Mouse (Mus musculus) forebrain, embryonic 14.5 days (tissue): ENCODE results near the gene Dhrs3. TPM values are rescaled to one million over a fixed set of nuclear protein-coding genes. Genes with fewer than 3 reads are reported as not detected.

Source experiments
- ATAC-seq: fragments of 200-750 bp; cut with Nextera tagmentation; 2 replicates; pipeline ENCODE4 v1.8.0; 2017; ENCODE audit warnings: mild to moderate bottlenecking, moderate library complexity
- DNase-seq: peaks from one replicate; pipeline ENCODE4 v3.0.0-alpha.2; 2015; ENCODE audit warnings: low spot score
- H3K27ac ChIP-seq: fragments of 300-500 bp; sonication (generic); 2 replicates; pipeline ENCODE4 v1.5.1; 2014; ENCODE audit warnings: low read depth, mild to moderate bottlenecking, control low read depth, low read length, moderate library complexity
- H3K27me3 ChIP-seq: fragments of 300-500 bp; sonication (generic); replicated peaks from 2 replicates; pipeline ENCODE4 v1.6.1; 2014; ENCODE audit warnings: low read length, control low read depth, mixed read lengths; ENCODE audit not compliant: control insufficient read depth, insufficient read depth
- H3K36me3 ChIP-seq: fragments of 300-500 bp; sonication (generic); 2 replicates; pipeline ENCODE4 v1.6.1; 2014; ENCODE audit warnings: low read length, control low read depth; ENCODE audit not compliant: control insufficient read depth, insufficient read depth
- H3K4me1 ChIP-seq: fragments of 300-500 bp; sonication (generic); 2 replicates; pipeline ENCODE4 v1.6.1; 2014; ENCODE audit warnings: antibody characterized with exemption, low read length, control low read depth; ENCODE audit not compliant: control insufficient read depth, insufficient read depth
- H3K4me2 ChIP-seq: fragments of 300-500 bp; sonication (generic); 2 replicates; pipeline ENCODE4 v1.6.1; 2014; ENCODE audit warnings: mild to moderate bottlenecking, control low read depth, low read length
- H3K4me3 ChIP-seq: fragments of 300-500 bp; sonication (generic); 2 replicates; pipeline ENCODE4 v1.5.1; 2014; ENCODE audit warnings: low read depth, low read length, control low read depth
- H3K9ac ChIP-seq: fragments of 300-500 bp; sonication (generic); 2 replicates; pipeline ENCODE4 v1.6.1; 2014; ENCODE audit warnings: mild to moderate bottlenecking, low read length, control low read depth, moderate library complexity
- H3K9me3 ChIP-seq: fragments of 300-500 bp; sonication (generic); replicated peaks from 2 replicates; pipeline ENCODE4 v1.6.1; 2016; ENCODE audit warnings: low read length, control low read depth, mixed read lengths; ENCODE audit not compliant: control insufficient read depth
- WGBS: fragments of 180-500 bp; shearing (Covaris S2); extraction: QIAGEN DNeasy Blood & Tissue Kit; methylation state at CpG from one replicate; pipeline ENCODE4 v1.1.7; 2014; 5-methylcytosine and 5-hydroxymethylcytosine counted together
- polyA plus RNA-seq: library from polyadenylated mRNA; unstranded; fragments of >200 nt; fragmentation: Nextera tagmentation; extraction: Ambion mirVana; gene quantifications from 2 replicates; pipeline ENCODE4 v1.2.1, GENCODE M21; 2014

The Dhrs3 gene
- polyA plus RNA-seq, 1 experiment from 2014 or later: 16.1 TPM

DNA sequence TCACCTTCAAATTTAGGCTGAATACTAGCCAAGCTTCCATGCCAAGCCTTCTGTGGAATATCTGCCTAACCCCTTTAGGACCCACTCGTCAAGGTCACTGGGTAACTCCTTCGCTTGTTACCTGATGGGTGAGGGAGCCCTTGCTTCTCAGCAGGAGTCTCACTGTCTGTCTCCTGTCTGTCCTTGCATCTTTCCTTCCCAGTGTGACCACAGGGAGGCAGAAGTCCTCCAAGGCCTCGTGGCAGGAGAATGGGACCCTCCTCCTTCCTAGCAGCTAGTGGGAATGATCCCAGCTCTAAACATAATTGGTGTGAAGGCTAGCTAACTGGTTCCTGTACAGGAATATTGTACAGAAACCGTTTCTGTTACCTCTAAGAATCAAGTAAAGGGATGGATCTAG lies 24.5 kb downstream of the Dhrs3 start:
- ATAC-seq (no peak), DNase-seq (no peak)
- Histone ChIP-seq H3K4me3 (no peak overlapping the region), H3K27me3 (no peaks in the 10 kb centered on the region), H3K4me1 (no peaks in the 10 kb centered on the region), H3K9me3 (no peaks in the 10 kb centered on the region), H3K9ac (no peak overlapping the region), H3K4me2 (no peak overlapping the region), H3K27ac (no peak overlapping the region), H3K36me3 (no peaks in the 10 kb centered on the region)
- WGBS: 67% methylated on average over 4 of the region's 4 CpGs

GRCm38 (mm10) chr4:144918501-144918900 lies 25.9 kb downstream of the Dhrs3 start:
- ATAC-seq (no peak), DNase-seq (no peak)
- Histone ChIP-seq H3K9ac (no peak overlapping the region), H3K4me3 (no peak overlapping the region), H3K9me3 (no peaks in the 10 kb centered on the region), H3K27ac (no peak overlapping the region), H3K4me2 (no peak overlapping the region), H3K36me3 (no peaks in the 10 kb centered on the region), H3K27me3 (no peaks in the 10 kb centered on the region), H3K4me1 (no peaks in the 10 kb centered on the region)
- 94% methylated on average over 10 of the region's 10 CpGs for WGBS

GRCm38 (mm10) chr4:144928693-144929436 lies 36.2 kb downstream of the Dhrs3 start:
- Histone ChIP-seq H3K4me1 (no peaks in the 10 kb centered on the region), H3K27me3 (no peaks in the 10 kb centered on the region), H3K4me2 (no peak overlapping the region), H3K9ac (no peak overlapping the region), H3K9me3 (no peaks in the 10 kb centered on the region), H3K27ac (no peak overlapping the region), H3K4me3 (no peak overlapping the region), H3K36me3 (no peaks in the 10 kb centered on the region)
- WGBS: 85% methylated on average over 5 of the region's 5 CpGs
- no peak for ATAC-seq
- DNase-seq: no peak

DNA sequence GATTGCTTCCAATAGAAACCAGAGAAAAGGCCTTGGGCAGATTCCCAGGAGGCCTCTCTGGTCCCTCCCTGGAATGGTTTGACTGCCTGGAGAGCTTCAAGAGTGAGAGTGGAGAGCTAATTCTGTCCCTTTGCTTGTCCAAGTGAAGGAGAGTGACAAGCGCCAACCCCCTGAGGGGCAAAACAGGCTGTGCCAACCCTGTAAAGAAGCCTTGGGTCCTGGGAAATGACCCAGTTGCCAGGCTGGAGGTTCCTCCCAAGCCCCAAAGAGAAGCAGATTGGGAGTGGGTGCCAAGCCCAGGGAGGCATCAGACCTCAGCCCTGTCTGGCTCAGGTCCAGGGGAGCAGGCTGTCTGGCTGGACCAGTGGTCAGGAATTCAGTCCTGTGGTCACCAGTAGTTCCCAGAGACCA lies 37.2 kb downstream of the Dhrs3 start:
- no peaks in the 10 kb centered on the region for H3K4me1 ChIP-seq
- H3K27ac ChIP-seq: no peak overlapping the region
- DNase-seq (peak; percentile 50), ATAC-seq (peak; percentile 83)
- no peak overlapping the region for H3K4me2 ChIP-seq
- no peak overlapping the region for H3K4me3 ChIP-seq
- no peak overlapping the region for H3K9ac ChIP-seq
- 81% methylated on average over 1 of the region's 1 CpGs for WGBS
- no peaks in the 10 kb centered on the region for H3K9me3 ChIP-seq
- no peaks in the 10 kb centered on the region for H3K36me3 ChIP-seq
- H3K27me3 ChIP-seq: no peaks in the 10 kb centered on the region

- Histone ChIP-seq H3K27me3 (no peaks in the 10 kb centered on the region), H3K4me1 (no peaks in the 10 kb centered on the region), H3K9me3 (no peaks in the 10 kb centered on the region), H3K4me3 (no peak overlapping the region), H3K36me3 (no peaks in the 10 kb centered on the region), H3K4me2 (no peak overlapping the region), H3K9ac (no peak overlapping the region), H3K27ac (no peak overlapping the region)
- 47% methylated on average over 10 of the region's 10 CpGs for WGBS
- peak; percentile 39 for DNase-seq
- ATAC-seq: peak; percentile 66
These were observed 37.7 kb downstream of the Dhrs3 start for GRCm38 (mm10) chr4:144930366-144930765.

DNA sequence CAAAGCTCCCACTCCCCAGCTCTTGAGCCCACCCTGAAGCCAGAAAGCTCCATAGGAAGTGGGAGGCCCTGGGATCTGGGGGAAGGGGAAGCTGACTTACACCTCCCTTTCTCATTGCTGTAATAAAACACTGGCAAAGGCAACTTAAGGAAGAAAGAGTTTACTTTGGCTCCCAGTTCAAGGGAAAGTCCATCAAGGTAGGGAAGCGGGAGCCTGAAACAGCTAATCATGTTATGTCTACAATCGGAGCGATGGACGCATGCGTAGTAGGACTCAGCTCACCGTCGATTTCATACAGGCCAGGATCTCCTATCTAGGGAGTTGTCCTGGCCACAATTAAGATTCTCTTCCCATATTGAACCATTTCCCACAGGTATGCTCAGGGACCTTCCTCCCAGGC lies 38.5 kb downstream of the Dhrs3 start:
- DNase-seq (no peak), ATAC-seq (no peak)
- no peaks in the 10 kb centered on the region for H3K27me3 ChIP-seq
- H3K9me3 ChIP-seq: no peaks in the 10 kb centered on the region
- no peaks in the 10 kb centered on the region for H3K4me1 ChIP-seq
- H3K4me3 ChIP-seq: no peak overlapping the region
- no peak overlapping the region for H3K4me2 ChIP-seq
- no peak overlapping the region for H3K27ac ChIP-seq
- no peaks in the 10 kb centered on the region for H3K36me3 ChIP-seq
- 98% methylated on average over 7 of the region's 7 CpGs for WGBS
- H3K9ac ChIP-seq: no peak overlapping the region

DNA sequence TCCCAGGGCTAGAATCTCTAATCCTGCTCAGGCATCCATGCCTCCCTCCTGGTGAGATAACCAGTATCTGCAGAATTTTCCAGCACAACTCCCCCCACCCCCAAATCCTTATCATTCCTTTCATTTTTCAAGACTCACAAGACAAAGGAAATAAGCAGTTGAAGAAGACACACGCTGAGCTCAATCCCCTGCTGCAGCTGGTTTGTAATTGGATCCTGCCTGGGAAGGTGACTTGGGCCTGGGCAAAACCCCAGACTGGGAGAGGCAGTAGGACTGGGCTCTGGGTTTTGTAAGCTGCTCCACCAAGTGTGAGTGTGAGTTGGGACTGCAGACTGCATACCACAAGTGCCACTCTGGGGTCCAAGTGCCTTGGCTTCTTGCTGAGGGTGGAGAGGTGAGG lies 41.9 kb downstream of the Dhrs3 start:
- 6% methylated on average over 1 of the region's 1 CpGs for WGBS
- H3K27me3 ChIP-seq: no peaks in the 10 kb centered on the region

GRCm38 (mm10) chr4:144936563-144937154 lies 44.0 kb downstream of the Dhrs3 start:
- no peak overlapping the region for H3K4me3 ChIP-seq
- 76% methylated on average over 3 of the region's 3 CpGs for WGBS
- no peaks in the 10 kb centered on the region for H3K4me1 ChIP-seq
- H3K9me3 ChIP-seq: no peaks in the 10 kb centered on the region
- H3K4me2 ChIP-seq: no peak overlapping the region
- no peak overlapping the region for H3K27ac ChIP-seq
- peak; percentile 90 for ATAC-seq
- DNase-seq: peak; percentile 56
- no peak overlapping the region for H3K9ac ChIP-seq
- no peaks in the 10 kb centered on the region for H3K36me3 ChIP-seq
- no peaks in the 10 kb centered on the region for H3K27me3 ChIP-seq

More for the DNA sequence above, 41.9 kb downstream of the Dhrs3 start:
- DNase-seq (no peak), ATAC-seq (no peak)
- Histone ChIP-seq H3K9ac (no peak overlapping the region), H3K27ac (no peak overlapping the region), H3K4me3 (no peak overlapping the region), H3K36me3 (no peaks in the 10 kb centered on the region), H3K9me3 (no peaks in the 10 kb centered on the region), H3K4me1 (no peaks in the 10 kb centered on the region), H3K4me2 (no peak overlapping the region)

- no peaks in the 10 kb centered on the region for H3K9me3 ChIP-seq
- 87% methylated on average over 4 of the region's 4 CpGs for WGBS
- H3K4me1 ChIP-seq: no peaks in the 10 kb centered on the region
- H3K27ac ChIP-seq: no peak overlapping the region
- DNase-seq: no peak
- no peak overlapping the region for H3K4me2 ChIP-seq
- no peaks in the 10 kb centered on the region for H3K36me3 ChIP-seq
- H3K27me3 ChIP-seq: no peaks in the 10 kb centered on the region
- H3K4me3 ChIP-seq: no peak overlapping the region
- no peak overlapping the region for H3K9ac ChIP-seq
- no peak for ATAC-seq
These were observed 47.3 kb downstream of the Dhrs3 start for GRCm38 (mm10) chr4:144939847-144940411.
